Mouse (Mus musculus) layer of hippocampus, adult 11-12 months (tissue): Measurements from ENCODE around the gene Bmp7.

Experiments used
- DNase-seq: peaks from one replicate; pipeline ENCODE4 v3.0.0; 2022; ENCODE audit warnings: low spot score

Bmp7 gene

GRCm38 (mm10) chr2:172854136-172854535 is 86.0 kb downstream of the Bmp7 start:
- DNase-seq = no peak

GRCm38 (mm10) chr2:172851773-172852172 is 88.3 kb downstream of the Bmp7 start:
- DNase-seq = no peak

GRCm38 (mm10) chr2:172848193-172848592 is 91.9 kb downstream of the Bmp7 start:
- no peak for DNase-seq

DNA sequence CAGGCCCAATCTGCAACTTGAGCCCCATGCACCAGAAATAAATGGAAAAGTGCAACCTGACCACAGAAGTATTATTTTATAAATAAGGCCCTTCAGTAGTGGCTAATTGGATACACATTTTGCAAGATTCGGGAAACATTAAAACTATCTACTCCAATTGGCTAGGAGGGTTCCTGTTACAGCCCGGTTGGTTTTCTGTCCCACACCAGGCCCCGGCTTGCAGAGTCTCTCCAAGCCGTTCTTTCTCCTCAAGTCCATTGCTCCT is 93.9 kb downstream of the Bmp7 start:
- no peak for DNase-seq

GRCm38 (mm10) chr2:172845536-172846310 is 94.4 kb downstream of the Bmp7 start:
- no peak for DNase-seq

GRCm38 (mm10) chr2:172843903-172844302 is 96.2 kb downstream of the Bmp7 start:
- no peak for DNase-seq

GRCm38 (mm10) chr2:172842306-172842705 is 97.8 kb downstream of the Bmp7 start:
- DNase-seq = no peak

DNA sequence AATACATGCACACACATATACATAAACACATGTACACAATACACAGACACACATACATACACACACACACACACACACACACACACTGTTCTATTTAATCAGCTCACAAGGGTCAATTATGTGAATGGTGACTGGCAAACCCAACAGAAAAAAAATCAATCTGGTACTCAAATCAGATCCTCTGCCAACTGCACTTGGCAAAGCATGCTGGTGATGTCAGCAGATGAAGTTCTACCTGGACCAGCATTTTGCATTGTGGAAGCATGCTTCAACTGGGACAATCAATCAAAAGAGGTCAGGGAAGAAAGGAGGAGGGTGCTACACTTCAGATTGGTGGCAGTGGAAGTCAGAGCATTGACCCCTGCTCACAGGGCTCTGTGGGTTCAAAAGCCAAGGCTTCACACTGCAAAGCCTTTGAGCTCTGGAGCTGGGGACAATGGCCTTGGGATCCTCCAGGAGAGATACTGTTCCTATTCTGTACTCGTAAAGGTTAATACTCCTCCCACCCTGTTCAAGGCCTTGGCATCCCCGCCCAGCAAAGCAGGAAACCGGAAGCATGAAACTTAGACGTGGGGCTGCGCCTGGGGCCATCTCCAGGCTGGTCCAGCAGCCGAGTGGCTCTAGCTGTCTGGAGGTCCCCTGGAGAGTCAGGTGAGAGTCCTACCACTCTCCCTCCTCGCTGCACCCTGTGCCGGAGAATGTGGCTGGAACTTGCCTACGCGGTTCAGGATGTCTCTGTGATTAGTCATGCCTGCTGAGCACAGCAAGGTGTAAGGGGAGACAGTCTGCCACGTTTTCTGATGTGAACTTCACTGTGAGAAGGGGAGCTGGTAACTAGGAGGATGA is 99.0 kb downstream of the Bmp7 start:
- no peak for DNase-seq

- DNase-seq = no peak
Observed at GRCm38 (mm10) chr2:172839317-172839980, 100.7 kb downstream of the Bmp7 start.

GRCm38 (mm10) chr2:172836516-172836915 is 103.6 kb downstream of the Bmp7 start:
- DNase-seq = no peak

- DNase-seq = peak; percentile 24
Observed at GRCm38 (mm10) chr2:172833196-172833595, 106.9 kb downstream of the Bmp7 start.

- DNase-seq = peak; percentile 65
Observed at GRCm38 (mm10) chr2:172831762-172832161, 108.4 kb downstream of the Bmp7 start.

DNA sequence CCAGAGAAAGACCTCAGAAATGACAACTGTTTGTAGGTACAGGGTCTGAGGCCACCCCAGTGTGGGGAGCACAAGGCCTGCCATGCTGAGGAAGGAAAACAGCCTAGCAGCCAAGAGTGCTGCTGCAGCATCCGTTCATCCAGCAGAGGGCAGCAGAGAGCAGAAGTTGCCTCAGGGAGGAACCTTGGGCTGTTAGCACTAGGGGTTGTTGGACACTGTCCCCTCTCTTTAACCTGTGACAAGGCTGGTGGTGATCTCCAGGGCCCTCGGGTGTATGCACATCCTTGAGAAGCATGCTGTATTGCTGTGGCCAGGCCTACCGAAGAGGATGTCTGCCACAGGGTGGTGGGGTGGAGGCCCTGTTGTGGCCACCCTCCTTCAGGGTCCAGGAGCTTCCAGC is 109.0 kb downstream of the Bmp7 start:
- DNase-seq = peak; percentile 85

- DNase-seq = no peak
Observed at GRCm38 (mm10) chr2:172828229-172828628, 111.9 kb downstream of the Bmp7 start.

DNA sequence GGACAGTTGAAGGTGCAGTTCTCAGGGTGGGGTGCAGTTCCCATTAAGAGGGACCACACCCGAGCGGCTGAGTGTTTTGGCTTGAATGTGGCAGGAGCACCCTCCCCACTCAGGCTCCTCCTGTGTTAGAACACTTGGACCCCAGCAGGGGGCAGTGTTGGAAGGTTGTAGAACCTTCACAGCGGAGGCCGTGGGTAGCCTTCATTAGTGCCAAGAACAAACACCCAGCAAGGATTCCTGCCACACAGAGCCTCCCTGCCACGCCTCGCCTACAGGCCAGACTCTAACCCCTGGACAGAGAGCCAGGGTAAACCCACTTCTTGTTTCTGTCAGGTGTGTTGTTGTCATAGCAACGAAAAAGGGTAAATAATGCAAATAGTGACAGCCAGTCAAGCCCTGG is 112.6 kb downstream of the Bmp7 start:
- DNase-seq = no peak

DNA sequence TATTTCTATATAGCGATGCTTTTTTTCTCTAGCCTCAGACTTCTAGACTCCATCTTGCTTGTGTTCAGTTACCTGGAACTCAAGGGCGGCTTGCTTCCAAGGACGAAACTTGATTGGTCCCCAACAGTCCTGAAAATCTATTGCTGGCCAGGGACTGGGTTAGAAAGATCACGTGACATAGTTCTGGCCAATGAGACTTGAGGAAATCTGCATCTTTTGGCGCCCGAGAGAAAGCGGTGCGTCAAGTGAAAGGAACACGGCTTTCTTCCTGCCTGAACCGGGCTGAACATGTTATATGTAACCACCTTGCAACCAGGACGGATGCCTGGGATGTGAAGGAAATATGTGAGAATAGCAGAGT is 114.4 kb downstream of the Bmp7 start:
- DNase-seq = no peak

- DNase-seq = peak; percentile 45
Observed at GRCm38 (mm10) chr2:172824906-172825784, 115.0 kb downstream of the Bmp7 start.

DNA sequence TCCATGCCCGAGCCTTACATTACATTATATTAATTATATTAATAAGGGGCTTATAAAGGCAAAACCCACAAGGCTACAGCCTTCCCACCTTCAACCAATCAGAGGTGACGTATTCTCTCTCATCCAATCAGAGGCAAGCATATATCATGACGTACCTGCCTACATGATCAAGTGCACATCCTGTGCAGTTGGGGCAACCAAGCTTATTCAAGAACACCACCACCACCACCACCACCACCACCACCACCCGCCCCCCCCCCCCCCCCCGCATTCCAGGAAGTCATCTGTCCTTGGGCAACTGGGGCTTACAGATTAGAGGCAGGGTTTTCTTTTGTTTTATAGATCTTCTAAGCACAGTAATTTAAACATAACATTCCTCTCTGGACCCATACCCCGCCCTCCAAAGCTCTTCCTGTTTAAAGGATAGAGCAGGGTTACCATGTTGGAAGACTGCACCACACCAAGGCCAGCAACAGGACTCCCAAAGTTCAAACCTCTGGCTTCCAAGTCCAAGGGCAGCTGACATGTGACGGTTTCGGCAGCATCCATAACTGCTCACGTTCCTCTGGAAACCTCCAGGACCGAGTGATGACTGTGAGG is 121.4 kb downstream of the Bmp7 start:
- DNase-seq = no peak
